Mouse (Mus musculus) lung, postnatal 25 days (tissue): ENCODE measurements around the gene Elovl2.
"Not testable (repeated sequence)": the region's sequence is repeated elsewhere in the genome, so short reads cannot be mapped to it uniquely, and the experiment has no call there.

Experiments used
- DNase-seq: peaks from one replicate; pipeline ENCODE4 v3.0.0; 2022; ENCODE audit warnings: low spot score

Elovl2 gene

GRCm38 (mm10) chr13:41220304-41220834, at the start of gene Elovl2:
Elovl2 (minus strand) TSS chr13:41220405.
- peak; percentile 41 for DNase-seq

- DNase-seq, result no peak
Measured at GRCm38 (mm10) chr13:41267827-41268408, 47.7 kb upstream of the Elovl2 start.

- no peak for DNase-seq
Measured at GRCm38 (mm10) chr13:41263304-41264006, 43.2 kb upstream of the Elovl2 start.

GRCm38 (mm10) chr13:41261617-41262016, 41.4 kb upstream of the Elovl2 start:
- not testable (repeated sequence) for DNase-seq

- DNase-seq, result no peak
Measured at GRCm38 (mm10) chr13:41257851-41258250, 37.6 kb upstream of the Elovl2 start.

GRCm38 (mm10) chr13:41256962-41257361, 36.8 kb upstream of the Elovl2 start:
- DNase-seq, result no peak

GRCm38 (mm10) chr13:41256126-41256525, 35.9 kb upstream of the Elovl2 start:
- no peak for DNase-seq

GRCm38 (mm10) chr13:41252736-41253135, 32.5 kb upstream of the Elovl2 start:
- DNase-seq, result no peak

GRCm38 (mm10) chr13:41252141-41252540, 31.9 kb upstream of the Elovl2 start:
- no peak for DNase-seq

GRCm38 (mm10) chr13:41251667-41252066, 31.5 kb upstream of the Elovl2 start:
- DNase-seq, result peak; percentile 61

GRCm38 (mm10) chr13:41251232-41251631, 31.0 kb upstream of the Elovl2 start:
- not testable (repeated sequence) for DNase-seq

- DNase-seq, result peak; percentile 8
Measured at GRCm38 (mm10) chr13:41250318-41250981, 30.2 kb upstream of the Elovl2 start.

GRCm38 (mm10) chr13:41249538-41250317, 29.5 kb upstream of the Elovl2 start, which contains the start of gene Smim13:
Smim13 (plus strand) TSS chr13:41249844.
- DNase-seq, result peak; percentile 96

GRCm38 (mm10) chr13:41248751-41249520, 28.7 kb upstream of the Elovl2 start:
- DNase-seq, result no peak

GRCm38 (mm10) chr13:41244306-41244830, 24.2 kb upstream of the Elovl2 start:
- DNase-seq, result no peak

GRCm38 (mm10) chr13:41241557-41241956, 21.4 kb upstream of the Elovl2 start:
- DNase-seq, result no peak

- DNase-seq, result no peak
Measured at GRCm38 (mm10) chr13:41238805-41239130, 18.6 kb upstream of the Elovl2 start.

- DNase-seq, result no peak
Measured at GRCm38 (mm10) chr13:41238035-41238804, 18.0 kb upstream of the Elovl2 start.

- no peak for DNase-seq
Measured at GRCm38 (mm10) chr13:41235845-41236741, 15.9 kb upstream of the Elovl2 start.
